In the genomic region with DNA sequence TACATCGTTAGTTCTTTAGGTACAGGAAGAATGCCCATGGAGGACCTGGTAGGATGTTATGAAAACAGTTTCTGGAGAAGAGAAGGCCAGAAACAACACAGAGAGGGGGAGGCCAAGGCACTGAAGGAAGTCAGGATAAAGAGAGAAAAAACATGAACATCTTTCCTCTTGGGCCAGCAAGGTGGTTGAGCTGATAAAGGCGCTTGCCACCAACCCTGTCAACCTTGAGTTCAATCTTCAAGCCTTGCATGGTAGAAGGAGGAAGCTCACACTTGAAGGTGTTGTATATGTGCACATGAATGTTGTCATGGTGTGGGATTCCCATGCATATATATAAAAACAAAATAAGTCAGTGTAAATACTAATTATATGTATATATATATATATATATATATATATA, we compare ENCODE assay signal across 24 mouse cellular contexts.
DNase-seq lines count a peak whose midpoint lies in the region; ATAC-seq and TF ChIP-seq lines count a peak whose summit lies in the region.
"Had no signal": no experiment of that assay in that cellular context is flagged by ENCODE, and none has a peak within 500 bp of the region (broad histone marks: within the 10 kb centered on the region; RNA-seq: fewer than 3 reads in every experiment).

No protein-coding gene starts in this region.

- no peaks in the 10 kb centered on the region for H3K4me1 ChIP-seq in liver, postnatal 0 days (ENCODE audit: insufficient read depth)
- H3K4me1 ChIP-seq in liver, embryonic 13.5 days (replicated peaks) = peaks cover 5% of the 10 kb centered on the region
- H3K4me1 ChIP-seq: embryonic facial prominence, embryonic 12.5 days; embryonic facial prominence, embryonic 15.5 days; heart, embryonic 12.5 days; heart, embryonic 15.5 days; hindbrain, embryonic 10.5 days; hindbrain, embryonic 13.5 days had no signal

- no peaks in the 10 kb centered on the region for H3K9me3 ChIP-seq in liver, postnatal 0 days (ENCODE audit: low read length)
- H3K9me3 ChIP-seq in liver, embryonic 13.5 days (replicated peaks) = no peaks in the 10 kb centered on the region
- H3K9me3 ChIP-seq: embryonic facial prominence, embryonic 12.5 days; embryonic facial prominence, embryonic 15.5 days; heart, embryonic 12.5 days; heart, embryonic 15.5 days; hindbrain, embryonic 10.5 days; hindbrain, embryonic 13.5 days had no signal

- no peak for TF ChIP-seq EP300 in liver, postnatal 0 days (IDR thresholded peaks at IDR 0.05; ENCODE audit: low read depth)

- H3K36me3 ChIP-seq in liver, postnatal 0 days (replicated peaks; ENCODE audit: insufficient read depth, low read length) = no peaks in the 10 kb centered on the region
- H3K36me3 ChIP-seq in liver, embryonic 13.5 days = no peaks in the 10 kb centered on the region
- H3K36me3 ChIP-seq: embryonic facial prominence, embryonic 12.5 days; embryonic facial prominence, embryonic 15.5 days; heart, embryonic 12.5 days; heart, embryonic 15.5 days; hindbrain, embryonic 10.5 days; hindbrain, embryonic 13.5 days had no signal

- no peak overlapping the region for H3K27ac ChIP-seq in liver, postnatal 0 days (ENCODE audit: low read depth)
- no peak overlapping the region for H3K27ac ChIP-seq in liver, embryonic 13.5 days
- no peak overlapping the region for H3K27ac ChIP-seq in layer of hippocampus, adult 2 months
- H3K27ac ChIP-seq: embryonic facial prominence, embryonic 12.5 days; embryonic facial prominence, embryonic 15.5 days; heart, embryonic 15.5 days; hindbrain, embryonic 10.5 days; hindbrain, embryonic 13.5 days had no signal

- H3K9ac ChIP-seq in liver, postnatal 0 days (replicated peaks) = no peak overlapping the region
- H3K9ac ChIP-seq in liver, embryonic 13.5 days = no peak overlapping the region
- H3K9ac ChIP-seq: embryonic facial prominence, embryonic 12.5 days; embryonic facial prominence, embryonic 15.5 days; heart, embryonic 12.5 days; heart, embryonic 15.5 days; hindbrain, embryonic 13.5 days had no signal

- peak; percentile 8 for DNase-seq in liver
- no peak for DNase-seq in liver, postnatal 0 days
- no peak for DNase-seq in liver, embryonic 13.5 days
- no peak for DNase-seq in lung, postnatal 25 days (ENCODE audit: low spot score)
- DNase-seq in layer of hippocampus, adult 2 months (ENCODE audit: low spot score in 2 of 2) = no peak
- DNase-seq: adrenal gland, adult 2 months; adrenal gland, postnatal 14 days; cerebellum, adult 11 months; cerebellum, adult 2 months; cerebellum, adult 9-11 months; cerebellum, postnatal 25 days; gastrocnemius, postnatal 25 days; heart, adult 18-20 months; heart, postnatal 10 days; heart, postnatal 36 days had no signal

- H3K4me3 ChIP-seq in liver, postnatal 0 days (ENCODE audit: low read depth, low read length) = no peak overlapping the region
- H3K4me3 ChIP-seq in liver, embryonic 13.5 days (replicated peaks) = no peak overlapping the region
- H3K4me3 ChIP-seq in layer of hippocampus, adult 2 months = no peak overlapping the region
- H3K4me3 ChIP-seq: embryonic facial prominence, embryonic 12.5 days; embryonic facial prominence, embryonic 15.5 days; heart, embryonic 12.5 days; heart, embryonic 15.5 days; hindbrain, embryonic 10.5 days; hindbrain, embryonic 13.5 days had no signal

- ATAC-seq in liver, postnatal 0 days = no peak
- ATAC-seq in liver, embryonic 13.5 days (ENCODE audit: low read depth) = peak; percentile 69
- peak; percentile 73 for ATAC-seq in megakaryocyte-erythroid progenitor cell, adult 5-6 weeks (replicated peaks; ENCODE audit: low FRiP score, low TSS enrichment, poor library complexity, severe bottlenecking)
- ATAC-seq: forebrain, embryonic 14.5 days; hindbrain, embryonic 16.5 days had no signal

- H3K27me3 ChIP-seq in liver, postnatal 0 days (ENCODE audit: insufficient read depth, low read length) = no peaks in the 10 kb centered on the region
- no peaks in the 10 kb centered on the region for H3K27me3 ChIP-seq in liver, embryonic 13.5 days
- H3K27me3 ChIP-seq: embryonic facial prominence, embryonic 12.5 days; embryonic facial prominence, embryonic 15.5 days; heart, embryonic 12.5 days; heart, embryonic 15.5 days; hindbrain, embryonic 13.5 days had no signal

- H3K4me2 ChIP-seq in liver, postnatal 0 days (ENCODE audit: low read depth, low read length) = no peak overlapping the region
- H3K4me2 ChIP-seq in liver, embryonic 13.5 days = no peak overlapping the region
- H3K4me2 ChIP-seq: embryonic facial prominence, embryonic 12.5 days; embryonic facial prominence, embryonic 15.5 days; heart, embryonic 12.5 days; heart, embryonic 15.5 days; hindbrain, embryonic 13.5 days had no signal

- WGBS in liver, postnatal 0 days (ENCODE audit: insufficient replicate concordance) = 77% methylated on average over 2 of the region's 2 CpGs
- 45% methylated on average over 2 of the region's 2 CpGs for WGBS in liver, embryonic 13.5 days (ENCODE audit: insufficient replicate concordance)

- no peak for TF ChIP-seq CTCF in liver, postnatal 0 days (IDR thresholded peaks at IDR 0.05; ENCODE audit: low read depth)
- no peak for TF ChIP-seq CTCF in layer of hippocampus, adult 2 months (conservative IDR thresholded peaks at IDR 0.05)
